Mouse (Mus musculus) CH12.LX (cell line): ENCODE results near the gene Akap8l. TPM values are rescaled to one million over a fixed set of nuclear protein-coding genes. Genes with fewer than 3 reads are reported as not detected.
A peak's percentile ranks its signal among the peaks of the same experiment; 100 is the strongest.

Experiments used
- DNase-seq: peaks from one replicate; pipeline ENCODE4 v3.0.0-alpha.2; 2013; ENCODE audit errors: extremely low read depth
- H3K27ac ChIP-seq: 2 replicates; pipeline ENCODE4 v1.5.1; 2012; ENCODE audit warnings: low read depth, mild to moderate bottlenecking, control low read depth, moderate library complexity; ENCODE audit not compliant: insufficient read depth
- H3K27me3 ChIP-seq: replicated peaks from 2 replicates; pipeline ENCODE3; 2012; ENCODE audit warnings: inconsistent platforms
- H3K36me3 ChIP-seq, 2 experiments: replicated peaks in 1 of 2; 2 replicates each; pipeline versions ENCODE3 to v1.6.1; 2012; ENCODE audit warnings: inconsistent platforms in 1 of 2, low read length in 1 of 2, mild to moderate bottlenecking in 1 of 2, mixed read lengths in 1 of 2, moderate library complexity in 1 of 2; ENCODE audit not compliant: control insufficient read depth in 1 of 2, insufficient read depth in 1 of 2
- H3K4me1 ChIP-seq, 2 experiments: 2 replicates each; pipeline ENCODE4 v1.6.1; 2012; ENCODE audit warnings: inconsistent platforms in 1 of 2, moderate library complexity in 1 of 2; ENCODE audit not compliant: insufficient read depth in 2 of 2, control insufficient read depth in 1 of 2
- H3K4me2 ChIP-seq: 2 replicates; pipeline ENCODE4 v1.6.1; 2012; ENCODE audit warnings: low read depth, mild to moderate bottlenecking, control low read depth; ENCODE audit not compliant: poor library complexity, insufficient read depth, severe bottlenecking
- H3K4me3 ChIP-seq, 3 experiments: fragments of 150-350 bp in 1 of 3; sonication (generic) in 1 of 3; replicated peaks in 1 of 3; 2 replicates each; pipeline versions ENCODE3 to v1.5.1; 2011 to 2012; ENCODE audit warnings: low read depth in 2 of 3, low read length in 2 of 3, mild to moderate bottlenecking in 2 of 3, moderate library complexity in 2 of 3, control low read depth in 1 of 3, improper control_type of control experiment in 1 of 3, inconsistent platforms in 1 of 3, mixed read lengths in 1 of 3; ENCODE audit not compliant: poor library complexity in 1 of 3
- H3K79me2 ChIP-seq: replicated peaks from 2 replicates; pipeline ENCODE4 v1.6.1; 2012; ENCODE audit warnings: mild to moderate bottlenecking, moderate library complexity; ENCODE audit not compliant: control insufficient read depth, poor library complexity, insufficient read depth, severe bottlenecking; ENCODE audit errors: extremely low read depth
- H3K9ac ChIP-seq: 2 replicates; pipeline ENCODE4 v1.6.1; 2012; ENCODE audit warnings: low read depth, mild to moderate bottlenecking, control low read depth, moderate library complexity; ENCODE audit not compliant: insufficient read depth
- H3K9me3 ChIP-seq: replicated peaks from 2 replicates; pipeline ENCODE3; 2012; ENCODE audit warnings: low read length, inconsistent platforms, mixed read lengths
- CTCF ChIP-seq, 2 experiments: IDR thresholded peaks in 1 of 2; conservative IDR thresholded peaks in 1 of 2; 2 replicates each; pipeline ENCODE4 v1.5.1; 2011 to 2012; ENCODE audit warnings: low read depth in 2 of 2, low read length in 2 of 2, improper control_type of control experiment in 1 of 2, inconsistent platforms in 1 of 2, mild to moderate bottlenecking in 1 of 2, moderate library complexity in 1 of 2
- E2F4 ChIP-seq: IDR thresholded peaks from 2 replicates; pipeline ENCODE4 v1.6.1; 2011; ENCODE audit warnings: low read depth, low read length, improper control_type of control experiment; ENCODE audit not compliant: insufficient replicate concordance
- ELF1 ChIP-seq: IDR thresholded peaks from 2 replicates; pipeline ENCODE4 v1.6.1; 2014; ENCODE audit warnings: low read depth, mild to moderate bottlenecking, inconsistent platforms, low read length, improper control_type of control experiment
- ETS1 ChIP-seq: conservative IDR thresholded peaks from 2 replicates; pipeline ENCODE4 v1.6.1; 2012; ENCODE audit warnings: low read depth, mild to moderate bottlenecking, inconsistent platforms, low read length, improper control_type of control experiment, moderate library complexity
- IRF4 ChIP-seq: IDR thresholded peaks from 2 replicates; pipeline ENCODE4 v1.6.1; 2014; ENCODE audit warnings: low read depth, mild to moderate bottlenecking, inconsistent platforms, low read length, improper control_type of control experiment
- KAT2A ChIP-seq: IDR thresholded peaks from 2 replicates; pipeline ENCODE4 v1.6.1; 2012; ENCODE audit warnings: low read length, improper control_type of control experiment, inconsistent platforms; ENCODE audit not compliant: insufficient replicate concordance
- MAZ ChIP-seq: IDR thresholded peaks from 2 replicates; pipeline ENCODE4 v1.6.1; 2012; ENCODE audit warnings: low read depth, mild to moderate bottlenecking, inconsistent platforms, low read length, improper control_type of control experiment, moderate library complexity
- MEF2A ChIP-seq: IDR thresholded peaks from 2 replicates; pipeline ENCODE4 v1.6.1; 2014; ENCODE audit warnings: low read depth, mild to moderate bottlenecking, inconsistent platforms, low read length, improper control_type of control experiment, borderline replicate concordance
- MXI1 ChIP-seq: IDR thresholded peaks from 2 replicates; pipeline ENCODE4 v1.6.1; 2011; ENCODE audit warnings: mild to moderate bottlenecking, low read depth, low read length, improper control_type of control experiment
- MYC ChIP-seq: IDR thresholded peaks from 2 replicates; pipeline ENCODE4 v1.6.1; 2011; ENCODE audit warnings: low read depth, mild to moderate bottlenecking, improper control_type of control experiment, low read length
- PAX5 ChIP-seq: IDR thresholded peaks from 2 replicates; pipeline ENCODE4 v1.6.1; 2012; ENCODE audit warnings: low read length, inconsistent platforms, mixed read lengths
- POLR2A ChIP-seq: IDR thresholded peaks from 2 replicates; pipeline ENCODE4 v1.6.1; 2011; ENCODE audit warnings: low read depth, mild to moderate bottlenecking, improper control_type of control experiment, low read length
- POLR2AphosphoS2 ChIP-seq: IDR thresholded peaks from 2 replicates; pipeline ENCODE4 v1.6.1; 2011; ENCODE audit warnings: low read depth, low read length, improper control_type of control experiment
- RAD21 ChIP-seq: IDR thresholded peaks from 2 replicates; pipeline ENCODE4 v1.6.1; 2011; ENCODE audit warnings: low read depth, mild to moderate bottlenecking, low read length, improper control_type of control experiment, moderate library complexity
- ZC3H11A ChIP-seq: IDR thresholded peaks from 2 replicates; pipeline ENCODE4 v1.6.1; 2012; ENCODE audit warnings: low read depth, mild to moderate bottlenecking, inconsistent platforms, low read length, improper control_type of control experiment
- ZMIZ1 ChIP-seq: IDR thresholded peaks from 2 replicates; pipeline ENCODE4 v1.6.1; 2012; ENCODE audit warnings: low read depth, mild to moderate bottlenecking, inconsistent platforms, low read length, improper control_type of control experiment
- ZNF384 ChIP-seq: IDR thresholded peaks from 2 replicates; pipeline ENCODE4 v1.6.1; 2012; ENCODE audit warnings: low read depth, low read length, improper control_type of control experiment, inconsistent platforms
- dilution Hi-C: fragments of 300-500 bp; cut with MboI; formaldehyde crosslinking; loops from 2 replicates; pipeline ENCODE4 v1.14.3; 2020; ENCODE audit warnings: low sequenced_read_pairs; ENCODE audit not compliant: extremely low pct_unique_long_range_greater_than_20kb, extremely low pct_ligation_motif_present
- in situ Hi-C: fragments of 300-500 bp; cut with MboI; formaldehyde crosslinking; loops from 3 replicates; pipeline ENCODE4 v1.14.3; 2019; ENCODE audit warnings: low sequenced_read_pairs, low pct_ligation_motif_present, low pct_unique_long_range_greater_than_20kb, mixed read lengths
- polyA plus RNA-seq: library from polyadenylated mRNA; unstranded; fragments of >175 nt; gene quantifications from 2 replicates; pipeline ENCODE4 v1.2.1, GENCODE M21; 2012; ENCODE audit warnings: low read depth; ENCODE audit not compliant: insufficient read length
- total RNA-seq, 2 experiments: library from RNA; depleted of rRNA; stranded (reverse); fragments of 300-350 nt in 1 of 2; fragments of >200 nt in 1 of 2; gene quantifications; 2 replicates each; pipeline ENCODE4 v1.2.3; 2012 to 2014

Akap8l gene
- total and polyA plus RNA-seq, 3 experiments, result 29.6 to 43.4 (median 41.4) TPM

- H3K27me3 ChIP-seq, result no peaks in the 10 kb centered on the region
- dilution Hi-C loops, result no loop called here
- no peak overlapping the region for H3K4me3 ChIP-seq
- no peak overlapping the region for H3K27ac ChIP-seq
- H3K4me2 ChIP-seq, result no peak overlapping the region
- no peak overlapping the region for H3K9ac ChIP-seq
- no peaks in the 10 kb centered on the region for H3K9me3 ChIP-seq
- peaks cover 42 to 62% of the 10 kb centered on the region in 2 experiments for H3K36me3 ChIP-seq
- TF ChIP-seq ELF1 (no peak), ZC3H11A (no peak), MEF2A (no peak), ZMIZ1 (no peak), PAX5 (no peak), MXI1 (no peak), POLR2A (no peak), MAZ (no peak), CTCF (conservative IDR thresholded peaks at IDR 0.05 in 1 of 2, IDR thresholded peaks at IDR 0.05 in 1 of 2; ENCODE audit: low read depth in 2 of 2, low read length in 2 of 2) (no peak), E2F4 (no peak), RAD21 (no peak)
- in situ Hi-C loops, result no loop called here
- peaks cover 0 to 11% of the 10 kb centered on the region in 2 experiments; a peak in 2 of 4 replicates for H3K4me1 ChIP-seq
- H3K79me2 ChIP-seq, result peaks cover 11% of the 10 kb centered on the region
- no peak for DNase-seq
Measured at GRCm38 (mm10) chr17:32353696-32354095, 3.3 kb upstream of the Akap8l start.

GRCm38 (mm10) chr17:32351726-32352125 is 1.3 kb upstream of the Akap8l start:
- in situ Hi-C loops (no loop called here), dilution Hi-C loops (no loop called here)
- peaks cover 27% of the 10 kb centered on the region for H3K79me2 ChIP-seq
- H3K4me2 ChIP-seq, result no peak overlapping the region
- H3K9me3 ChIP-seq, result no peaks in the 10 kb centered on the region
- no peaks in the 10 kb centered on the region for H3K27me3 ChIP-seq
- no peak overlapping the region for H3K9ac ChIP-seq
- TF ChIP-seq POLR2AphosphoS2 (peak; percentile 29; the same call in 1 of the 2 replicates), ZMIZ1 (peak; percentile 1; the same call in 1 of the 2 replicates), IRF4 (no peak), ZNF384 (no peak), MYC (no peak), PAX5 (no peak)
- H3K27ac ChIP-seq, result no peak overlapping the region
- H3K4me1 ChIP-seq, result peaks cover 0 to 26% of the 10 kb centered on the region in 2 experiments; a peak in 2 of 4 replicates
- H3K4me3 ChIP-seq, result no peak overlapping the region
- no peak for DNase-seq
- peaks cover 22 to 50% of the 10 kb centered on the region in 2 experiments for H3K36me3 ChIP-seq

GRCm38 (mm10) chr17:32351269-32351668 is 862 bp upstream of the Akap8l start:
- Histone ChIP-seq H3K4me1 (peaks cover 0 to 26% of the 10 kb centered on the region in 2 experiments; a peak in 2 of 4 replicates), H3K27ac (no peak overlapping the region), H3K4me2 (peak overlapping the region; percentile 94), H3K9me3 (no peaks in the 10 kb centered on the region), H3K79me2 (peaks cover 30% of the 10 kb centered on the region), H3K9ac (no peak overlapping the region; the same call in 1 of the 2 replicates), H3K4me3 (peak overlapping the region in 2 of 3 experiments; percentile 65 to 69), H3K36me3 (peaks cover 18 to 45% of the 10 kb centered on the region in 2 experiments), H3K27me3 (no peaks in the 10 kb centered on the region)
- dilution Hi-C loops (no loop called here), in situ Hi-C loops (no loop called here)
- TF ChIP-seq ELF1 (no peak), POLR2AphosphoS2 (no peak), ETS1 (no peak), RAD21 (no peak), KAT2A (no peak)
- DNase-seq, result no peak
